Mouse (Mus musculus): Measurements from ENCODE around the gene Taf12.
"Not testable (repeated sequence)": the region's sequence is repeated elsewhere in the genome, so short reads cannot be mapped to it uniquely, and the experiment has no call there.

Gene Taf12

DNA sequence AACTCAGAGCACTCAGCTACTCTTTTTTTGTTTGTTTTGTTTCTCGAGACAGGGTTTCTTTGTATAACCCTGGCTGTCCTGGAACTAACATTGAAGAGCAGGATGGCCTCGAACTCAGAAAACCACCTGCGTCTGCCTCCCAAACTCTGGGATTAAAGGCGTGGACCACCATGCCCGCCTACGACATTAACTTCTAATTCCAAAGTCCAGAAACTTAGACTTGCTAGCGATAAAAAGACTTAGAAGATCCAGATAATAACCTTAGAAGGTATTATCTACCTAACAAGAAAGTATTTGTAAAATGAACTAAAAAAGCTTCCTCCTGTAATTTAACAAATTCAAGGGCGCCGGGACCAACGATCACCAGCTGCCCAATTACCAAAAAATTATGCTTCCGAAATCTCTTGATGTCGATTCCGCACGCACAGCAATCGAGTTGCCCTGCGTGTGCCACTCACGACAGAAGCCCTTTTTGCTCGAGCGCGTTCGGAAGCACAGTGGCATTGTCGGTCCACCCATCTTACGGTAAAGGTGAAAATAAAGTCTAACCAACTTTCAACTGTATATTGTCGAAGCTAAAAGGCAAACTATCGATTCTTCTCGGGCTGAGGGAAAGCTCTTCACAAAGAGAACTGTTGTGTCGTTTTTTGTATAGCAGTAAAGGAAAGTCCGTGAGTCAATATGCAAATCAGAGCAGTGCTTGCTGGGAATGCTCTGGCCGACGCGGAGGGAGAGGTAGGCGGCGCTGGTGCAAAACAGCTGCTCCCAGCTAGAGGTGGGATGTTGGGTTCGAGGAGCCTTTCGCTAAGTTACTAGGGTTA is 4.2 kb upstream of the Taf12 start:
- peak; percentile 92 for DNase-seq

DNA sequence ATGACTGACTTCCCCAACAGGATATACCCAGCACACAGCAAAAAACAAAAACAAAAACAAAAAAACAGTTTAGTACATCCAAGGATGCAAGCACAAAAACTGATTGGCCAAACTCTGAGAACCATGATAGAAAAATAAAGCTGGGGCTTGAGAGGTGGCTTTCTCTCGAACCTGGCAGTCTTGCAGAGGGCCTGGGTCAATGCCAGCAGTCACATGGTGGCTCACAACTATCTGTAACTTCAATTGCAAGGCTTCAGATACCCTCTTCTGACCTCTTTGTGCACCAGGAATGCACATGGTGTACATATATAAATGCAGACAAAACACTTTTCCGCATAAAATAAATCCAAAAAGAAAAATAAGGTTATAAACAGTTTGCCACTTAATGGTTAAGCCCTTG is 1.0 kb upstream of the Taf12 start:
- no peak for DNase-seq

DNA sequence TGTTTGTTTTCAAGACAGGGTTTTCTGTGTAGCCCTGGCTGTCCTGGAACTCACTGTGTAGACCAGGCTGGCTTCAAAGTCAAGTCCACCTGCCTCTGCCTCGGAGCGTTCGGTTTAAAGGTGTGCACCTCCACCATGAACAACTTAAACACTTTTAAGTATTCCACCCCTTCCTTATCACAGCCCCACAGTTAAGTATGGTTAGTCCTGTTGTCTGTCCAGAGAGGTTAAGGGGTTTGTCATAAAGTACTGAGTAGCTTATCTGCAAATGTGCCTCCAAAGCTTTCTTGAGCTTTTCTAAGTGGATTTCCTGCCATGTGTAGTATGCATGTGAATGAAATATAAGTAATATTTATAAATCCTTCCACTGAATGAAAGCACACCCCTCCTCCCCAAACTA is 1.8 kb downstream of the Taf12 start:
- DNase-seq = peak; percentile 24

DNA sequence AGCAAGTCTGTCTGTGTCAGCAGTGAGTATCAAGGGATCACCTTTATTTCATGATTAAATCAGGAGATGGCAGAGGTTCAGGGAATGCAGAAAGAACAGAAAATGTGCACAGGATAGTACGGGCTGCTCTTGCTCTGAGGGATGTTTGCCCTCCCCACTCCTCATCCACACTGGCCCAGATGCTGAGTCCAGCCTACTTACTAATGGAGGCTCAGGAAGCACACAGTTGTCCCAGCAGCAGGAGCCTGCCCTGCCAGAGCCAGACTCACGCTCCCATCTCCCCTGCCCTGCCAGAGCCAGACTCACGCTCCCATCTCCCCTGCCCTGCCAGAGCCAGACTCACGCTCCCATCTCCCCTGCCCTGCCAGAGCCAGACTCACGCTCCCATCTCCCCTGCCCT is 14.7 kb downstream of the Taf12 start:
- not testable (repeated sequence) for DNase-seq

DNA sequence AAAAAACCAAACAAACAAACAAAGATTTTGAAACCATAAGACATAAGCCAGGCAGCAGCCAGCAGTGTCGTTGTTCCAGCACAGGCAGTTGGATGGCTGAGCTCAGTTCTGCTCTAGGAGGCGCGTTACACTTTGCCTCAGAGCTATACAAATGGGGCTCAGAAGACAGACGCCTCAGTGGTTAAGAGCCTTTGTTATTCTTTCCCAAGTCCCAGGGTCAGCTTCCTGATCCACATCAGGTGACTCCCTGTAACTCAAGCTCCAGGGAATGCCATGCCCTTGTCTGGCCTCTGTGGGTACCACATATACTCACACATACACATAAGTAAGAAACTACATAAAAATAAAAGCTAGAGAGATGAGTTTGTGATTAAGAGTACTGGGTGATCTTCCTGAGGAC is 16.9 kb downstream of the Taf12 start:
- no peak for DNase-seq

DNA sequence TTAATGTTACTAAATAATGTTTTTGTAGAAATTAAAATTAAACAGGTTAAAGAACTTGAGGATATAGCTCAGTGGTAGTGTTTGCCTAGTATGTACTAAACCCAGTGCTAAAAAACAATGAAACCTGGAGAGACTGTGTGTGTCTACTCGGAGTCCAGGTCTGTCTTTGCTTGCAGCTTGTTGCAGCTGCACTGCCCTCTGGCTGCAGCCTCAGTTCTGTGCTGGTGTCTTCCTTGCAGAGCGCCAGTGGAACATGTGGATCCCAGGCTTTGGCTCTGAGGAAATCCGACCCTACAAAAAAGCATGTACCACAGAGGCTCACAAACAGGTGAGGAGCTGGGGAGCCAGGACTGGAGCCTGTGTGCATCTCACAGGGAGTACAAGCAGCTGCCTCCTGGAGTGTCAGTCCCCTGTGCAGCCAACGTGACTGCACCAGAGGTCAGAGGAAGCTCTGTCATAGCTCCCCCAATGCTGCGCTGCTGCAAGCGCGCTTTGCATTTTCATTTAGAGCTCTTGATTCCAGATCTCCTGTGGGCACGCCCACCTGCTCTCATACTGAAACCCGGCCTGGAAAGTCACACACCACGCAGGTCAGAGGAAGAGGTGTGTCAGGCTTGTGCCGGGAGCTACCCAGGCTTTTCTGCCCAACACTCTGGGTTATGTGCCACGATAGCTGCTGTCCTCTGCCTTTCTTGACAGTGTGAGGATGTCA is 17.6 kb downstream of the Taf12 start:
- DNase-seq = no peak

DNA sequence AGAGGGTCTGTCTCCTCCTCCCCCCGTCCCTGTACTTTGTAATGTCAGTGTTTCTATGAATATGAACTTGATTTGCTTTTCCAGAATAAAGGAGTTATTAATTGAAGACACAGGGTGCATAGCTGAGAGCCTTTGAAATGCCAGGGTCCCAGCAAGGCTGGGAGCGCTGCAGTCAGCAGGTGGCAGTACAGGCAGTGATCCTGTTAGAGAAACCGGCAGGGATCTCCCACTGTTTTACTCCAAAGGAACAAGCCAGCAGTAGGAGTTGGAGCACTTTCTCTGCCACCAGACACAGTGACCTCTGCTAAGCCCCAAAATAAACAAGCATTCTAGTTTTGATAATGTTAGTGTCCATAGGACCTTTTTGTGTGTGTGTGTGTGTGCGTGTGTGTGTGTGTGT is 18.8 kb downstream of the Taf12 start:
- no peak for DNase-seq

DNA sequence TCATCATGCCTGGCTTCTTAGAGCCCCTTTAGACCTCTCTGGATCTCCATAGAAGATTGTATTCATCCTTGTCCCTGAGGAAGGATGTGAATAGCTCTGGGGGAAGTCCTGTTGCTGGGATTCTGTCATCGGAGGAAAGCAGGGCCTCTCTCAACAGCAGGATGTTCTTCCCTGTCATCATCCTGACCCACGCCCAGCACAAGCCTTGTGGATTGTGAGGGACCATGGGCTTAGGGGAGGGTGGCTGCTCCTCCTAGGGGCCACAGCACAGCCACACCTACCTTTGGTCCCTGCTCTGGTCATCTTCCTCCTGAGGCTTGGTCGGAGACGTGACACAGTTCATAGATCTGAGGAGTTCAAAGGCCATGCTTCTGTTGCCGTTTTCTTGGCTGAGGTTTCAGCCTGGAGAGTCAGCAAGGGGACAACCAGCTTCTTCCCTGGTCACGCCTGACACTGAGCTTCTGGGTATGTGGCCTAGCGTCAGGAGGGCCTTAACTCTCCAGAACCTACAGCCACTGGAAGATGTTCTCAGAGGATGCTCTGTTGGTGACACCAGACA is 19.6 kb downstream of the Taf12 start:
- no peak for DNase-seq

DNA sequence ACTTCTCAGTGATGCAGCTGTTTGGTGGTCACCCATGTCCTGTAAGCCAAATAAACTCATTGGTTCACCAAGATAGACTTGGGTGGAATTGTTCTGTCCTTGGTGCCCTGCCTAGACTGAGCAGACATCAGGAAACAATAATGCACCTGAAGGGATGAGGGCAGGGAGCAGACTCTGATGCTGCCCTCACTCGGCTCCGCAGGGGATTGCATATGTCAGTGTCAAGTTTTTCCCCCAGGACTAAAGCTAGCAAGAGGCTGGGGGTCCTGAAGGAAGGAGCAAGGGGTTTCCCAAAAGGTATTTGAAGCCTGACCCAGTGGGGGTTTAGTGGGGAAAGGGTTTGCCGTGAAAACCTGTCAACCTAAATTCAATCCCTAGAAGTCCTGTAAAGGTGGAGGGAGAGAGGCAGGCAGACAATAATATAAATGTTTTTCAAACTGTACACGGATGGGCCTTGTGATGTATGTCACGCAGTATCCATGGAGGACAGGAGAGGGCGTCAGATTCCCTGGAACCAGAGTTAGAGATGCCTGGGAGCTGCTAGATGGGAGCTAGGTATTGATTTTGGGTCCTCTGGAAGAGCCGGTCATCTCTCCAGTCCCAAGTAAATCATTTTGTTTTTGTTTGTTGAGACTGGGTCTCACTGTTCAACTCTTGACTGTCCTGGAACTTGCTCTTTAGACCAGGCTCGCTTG is 21.7 kb downstream of the Taf12 start:
- DNase-seq = no peak

DNA sequence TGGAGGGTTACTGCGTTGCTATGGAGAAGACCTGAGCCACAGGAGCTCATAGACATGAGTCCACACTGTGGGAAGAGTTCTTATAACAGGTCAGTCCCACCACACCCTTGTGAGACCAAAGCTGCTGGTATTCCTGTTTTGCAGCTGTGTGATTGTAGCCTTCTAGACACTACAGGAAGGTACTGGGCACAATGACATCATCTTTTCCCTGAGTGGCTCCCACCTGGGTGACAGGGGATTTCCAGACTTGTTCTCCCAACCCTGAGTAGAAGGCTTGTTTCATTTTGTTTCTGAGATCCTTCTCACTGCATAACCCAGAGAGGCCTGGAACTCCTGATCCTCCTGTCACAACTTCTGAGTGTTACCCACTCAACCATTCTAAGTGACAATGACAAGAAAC is 25.7 kb downstream of the Taf12 start:
- DNase-seq = no peak

DNA sequence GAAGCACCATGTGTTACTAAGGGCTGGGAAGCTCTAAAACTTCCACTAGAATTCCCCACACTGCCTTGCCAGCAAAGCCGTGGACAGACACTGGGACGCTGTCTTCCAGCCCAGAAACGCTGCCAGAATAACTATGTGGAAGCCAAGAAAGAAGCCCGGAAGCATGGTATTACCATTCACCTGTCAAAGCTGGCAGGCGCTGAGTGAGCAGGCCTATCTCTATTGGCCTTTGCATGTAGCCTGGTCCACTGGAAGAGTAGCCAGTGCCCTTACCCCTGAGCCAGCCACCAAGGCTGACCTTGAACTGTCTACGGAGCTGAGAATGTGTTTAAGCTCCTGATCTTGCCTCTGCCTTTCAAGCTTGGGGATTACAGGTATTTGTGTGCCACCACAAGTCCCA is 27.3 kb downstream of the Taf12 start:
- no peak for DNase-seq

DNA sequence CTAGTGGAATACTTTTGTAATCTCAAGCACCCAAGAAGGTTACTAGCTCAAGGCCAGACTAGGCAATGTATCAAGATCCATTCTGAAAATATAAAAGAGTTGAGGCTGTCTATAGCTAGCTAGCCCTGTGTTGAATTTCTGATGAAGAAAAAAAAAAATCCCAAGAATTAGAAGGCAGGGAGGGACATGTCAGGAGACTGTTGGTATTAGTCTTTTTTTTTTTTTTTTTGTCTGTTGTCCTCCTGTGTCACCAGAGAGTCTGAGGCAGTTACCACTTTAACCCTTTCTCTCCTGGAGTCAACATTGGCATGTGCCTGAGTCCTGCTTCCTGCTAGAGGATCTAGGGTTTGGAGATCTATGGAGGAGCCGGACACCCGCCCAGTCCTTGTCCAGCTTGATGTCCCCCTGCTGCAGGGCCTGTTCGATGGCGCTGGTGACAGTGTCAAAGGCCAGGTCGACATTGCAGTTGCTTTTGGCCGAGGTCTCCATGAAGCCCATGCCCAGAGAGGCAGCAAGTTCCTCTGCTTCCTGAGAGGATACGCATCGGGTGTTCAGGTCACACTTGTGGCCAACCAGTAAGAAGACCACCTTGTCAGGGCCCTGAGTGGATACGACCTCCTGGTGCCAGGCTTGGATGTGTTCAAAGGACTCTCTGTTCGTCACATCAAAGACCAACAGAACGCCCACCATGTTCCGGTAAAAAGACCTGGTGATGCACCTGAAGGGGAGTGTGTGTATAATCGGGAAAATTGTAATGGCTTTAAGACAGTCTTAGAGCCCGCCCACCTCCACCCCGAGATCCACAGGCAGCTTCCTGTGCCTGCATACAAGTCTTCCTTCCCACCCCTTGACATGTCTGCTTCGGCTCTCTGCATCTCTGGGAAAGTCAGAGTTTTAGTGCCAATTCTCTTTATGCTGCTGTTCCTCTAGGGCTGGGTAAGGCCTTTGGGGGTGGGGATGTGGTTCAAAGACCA is 28.1 kb downstream of the Taf12 start:
- no peak for DNase-seq

DNA sequence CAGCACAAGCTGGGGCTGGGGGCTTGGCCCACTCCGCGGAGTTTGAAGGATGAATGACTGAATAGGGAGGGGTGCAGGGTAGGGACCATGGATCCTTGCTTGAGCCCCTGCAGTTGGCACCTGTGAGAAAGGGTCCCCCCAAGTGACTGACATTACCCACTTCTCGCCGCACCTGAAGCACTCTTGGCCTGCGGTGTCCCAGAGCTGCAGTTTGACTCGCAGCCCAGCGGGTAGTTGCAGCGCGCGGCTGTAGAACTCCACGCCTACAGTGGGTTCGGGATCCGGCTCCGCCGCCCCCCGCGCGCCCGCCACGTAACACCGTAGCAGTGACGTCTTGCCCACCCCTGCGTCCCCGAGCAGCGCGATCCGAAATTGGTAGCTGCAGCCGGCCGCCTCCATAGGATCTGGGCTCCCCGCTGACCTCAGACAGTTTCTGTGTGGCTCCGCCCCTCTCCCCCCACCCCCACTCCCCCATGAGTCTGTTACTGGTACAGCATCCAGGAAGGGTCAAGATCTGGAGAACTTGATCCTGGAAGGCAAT is 28.8 kb downstream of the Taf12 start, which contains the start of gene Rab42:
Gene Rab42 (minus strand): TSS at position 447 of the 541 bp plus-strand sequence.
- DNase-seq = peak; percentile 80

DNA sequence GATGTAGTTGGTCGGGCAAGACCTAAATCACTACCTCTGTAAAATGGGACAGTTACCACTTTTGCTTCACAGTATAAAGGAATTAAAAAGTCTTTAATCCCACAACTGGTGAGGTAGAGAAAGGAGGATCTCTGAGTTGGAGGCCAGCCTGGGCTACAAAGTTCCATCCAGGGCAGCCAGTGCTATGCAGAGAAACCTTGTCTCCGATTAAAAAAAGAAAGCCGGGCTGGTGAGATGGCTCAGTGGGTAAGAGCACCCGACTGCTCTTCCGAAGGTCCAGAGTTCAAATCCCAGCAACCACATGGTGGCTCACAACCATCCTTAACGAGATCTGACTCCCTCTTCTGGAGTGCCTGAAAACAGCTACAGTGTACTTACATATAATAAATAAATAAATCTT is 29.3 kb downstream of the Taf12 start:
- DNase-seq = not testable (repeated sequence)

DNA sequence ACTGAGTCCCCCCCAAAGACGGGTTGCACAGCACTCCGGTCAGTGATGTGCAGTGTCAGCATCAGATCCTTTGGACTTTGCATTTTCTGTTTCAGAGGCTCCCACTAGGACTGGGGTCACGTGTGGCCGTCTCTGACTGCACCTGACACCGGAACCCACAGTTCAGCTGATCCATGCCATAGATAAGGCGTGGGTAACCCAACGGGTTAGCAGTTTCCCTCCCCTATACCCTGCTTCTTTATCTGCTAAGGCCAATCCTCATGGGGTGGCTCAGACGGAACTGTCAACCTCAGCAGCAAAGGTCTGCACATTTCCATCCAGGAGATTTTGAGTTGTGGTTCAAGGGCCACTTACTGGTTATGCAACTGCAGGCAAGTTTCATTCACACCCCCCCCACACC is 31.1 kb downstream of the Taf12 start:
- DNase-seq = peak; percentile 12

DNA sequence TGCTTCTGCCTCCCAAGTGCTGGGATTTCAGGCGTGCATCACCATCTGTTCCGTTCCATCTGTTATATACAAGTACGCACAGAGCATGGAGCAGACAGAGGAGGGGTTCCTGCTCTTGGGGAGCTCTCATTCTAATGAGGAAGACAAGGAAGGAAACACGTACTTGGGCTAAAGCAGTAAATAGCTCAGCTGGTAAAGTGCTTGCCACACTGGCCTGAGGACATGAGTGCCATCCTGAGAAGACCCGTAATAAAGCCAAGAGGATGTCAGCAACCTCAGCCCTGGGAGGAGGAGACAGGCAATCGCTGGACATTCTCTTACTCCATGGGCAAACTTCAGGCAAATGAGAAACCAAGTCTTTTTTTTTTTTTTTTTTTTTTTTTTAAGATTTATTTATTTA is 31.8 kb downstream of the Taf12 start:
- DNase-seq = no peak

DNA sequence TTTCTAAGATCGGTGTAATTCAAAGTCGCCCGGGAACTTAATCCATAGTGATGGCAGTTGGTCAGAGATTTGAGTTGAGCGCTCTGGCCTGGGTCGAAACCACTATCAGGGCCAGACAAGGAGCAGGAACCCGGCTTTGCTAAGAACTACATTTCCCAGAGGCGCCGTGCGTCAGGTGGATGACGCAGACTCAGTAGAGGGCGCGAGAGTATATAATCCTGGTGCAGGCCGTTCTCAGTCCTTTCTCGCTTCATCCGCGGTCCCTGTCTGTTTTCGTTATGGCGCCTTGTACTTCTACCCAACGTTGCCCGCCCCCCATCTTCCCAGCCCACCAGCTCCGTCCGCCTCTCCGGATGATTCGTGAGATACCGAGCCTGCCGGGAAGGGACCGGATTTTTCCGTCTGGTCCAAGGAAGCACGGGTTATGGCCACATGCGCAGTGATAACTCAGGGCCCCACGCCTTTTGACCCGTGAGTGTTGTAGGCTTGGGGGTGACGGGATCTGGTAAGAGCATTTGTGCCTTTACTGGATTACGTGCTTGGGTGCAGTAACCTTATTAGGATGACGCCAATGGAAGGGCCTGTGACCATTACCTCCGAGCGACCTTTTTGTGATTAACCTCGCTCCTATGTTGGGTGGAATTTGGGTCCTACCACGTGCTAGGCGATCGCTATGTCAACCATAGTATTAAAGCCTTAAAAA is 34.4 kb downstream of the Taf12 start:
- DNase-seq = peak; percentile 90

DNA sequence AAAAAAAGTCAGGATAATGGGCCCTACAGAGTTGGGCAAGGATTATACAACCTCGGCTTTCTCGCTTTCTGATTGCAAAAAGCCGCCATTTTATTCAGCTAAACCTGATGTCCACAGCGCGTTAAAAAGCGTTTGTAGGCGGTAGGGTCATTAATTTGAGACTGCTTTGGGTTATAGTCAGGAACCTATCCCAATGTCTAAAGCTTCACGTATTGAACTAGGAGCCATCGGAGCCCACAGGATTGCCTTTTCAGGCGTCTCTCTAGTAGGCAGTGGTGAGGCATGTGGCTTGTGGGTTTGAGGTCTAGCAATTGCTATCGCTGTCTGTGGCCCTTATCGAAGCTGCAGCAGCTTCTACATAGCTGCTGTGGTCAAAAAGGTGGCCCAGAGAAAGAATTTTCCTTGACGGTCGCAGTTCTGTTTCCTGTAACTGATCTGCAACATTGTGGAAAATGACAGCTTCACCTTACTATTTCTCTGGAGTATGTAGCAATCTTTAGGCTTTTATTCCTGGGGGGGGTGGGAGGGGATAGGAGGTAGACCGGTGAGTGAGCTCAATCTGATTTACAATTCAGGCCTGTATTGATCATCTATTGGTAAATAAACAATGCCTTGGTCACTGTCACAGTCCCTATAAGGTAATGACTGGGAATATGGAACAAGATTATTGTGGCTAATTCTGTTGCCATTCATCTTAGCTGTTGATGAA is 35.1 kb downstream of the Taf12 start:
- DNase-seq = peak; percentile 61

DNA sequence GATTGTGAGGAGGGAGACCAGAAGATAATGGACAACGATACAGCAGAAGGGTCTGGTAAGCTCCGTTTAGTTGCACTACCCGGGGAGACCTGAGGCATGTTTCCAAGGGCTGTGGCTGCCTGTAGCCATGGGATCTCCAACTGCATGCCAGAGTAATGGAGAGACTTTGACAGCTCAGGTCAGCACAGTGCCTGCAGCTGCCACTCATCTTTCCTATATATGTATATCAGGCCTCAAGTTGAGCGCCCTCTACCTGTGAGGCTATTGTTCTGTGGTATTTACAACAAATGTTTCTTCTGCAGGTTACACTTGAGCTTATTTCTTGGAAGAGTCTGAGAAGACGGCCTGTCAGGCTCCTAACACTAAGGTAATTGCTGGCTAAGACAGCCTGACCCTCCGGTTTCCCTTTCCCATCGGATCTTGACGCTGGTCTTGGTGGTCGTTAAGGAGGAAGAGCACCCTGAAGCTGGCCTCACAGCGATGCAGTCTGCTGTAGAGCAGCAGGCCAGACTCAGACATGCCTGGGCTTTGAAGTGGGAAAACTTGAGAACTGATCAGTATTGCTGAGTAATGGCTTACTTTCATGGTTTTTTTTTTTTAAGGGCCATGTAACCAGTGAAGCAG is 35.8 kb downstream of the Taf12 start:
- peak; percentile 64 for DNase-seq

DNA sequence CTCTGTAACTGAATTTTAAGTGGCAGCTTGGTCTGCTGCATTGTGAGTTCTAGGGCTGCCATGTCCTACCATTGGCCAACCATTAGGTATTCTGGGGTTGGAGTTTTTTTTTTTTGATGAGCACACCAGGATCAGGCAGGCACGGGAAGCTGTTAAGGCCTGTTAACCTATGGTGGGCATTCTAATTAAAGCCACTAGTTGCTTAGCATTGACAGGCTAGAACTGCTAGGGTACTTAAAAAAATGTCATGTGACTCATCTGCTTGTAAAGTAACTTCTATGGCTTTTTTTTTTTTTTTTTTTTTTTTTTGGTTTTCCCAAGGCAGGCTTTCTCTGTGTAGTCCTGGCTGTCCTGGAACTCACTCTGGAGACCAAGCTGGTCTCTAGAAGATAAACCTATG is 37.0 kb downstream of the Taf12 start:
- DNase-seq = no peak
